Mouse (Mus musculus): ENCODE measurements around the gene Heatr4. TPM values are rescaled to one million over a fixed set of nuclear protein-coding genes. Genes with fewer than 3 reads are reported as not detected.

Heatr4 gene
- polyA plus RNA-seq, 1 experiment = not detected

DNA sequence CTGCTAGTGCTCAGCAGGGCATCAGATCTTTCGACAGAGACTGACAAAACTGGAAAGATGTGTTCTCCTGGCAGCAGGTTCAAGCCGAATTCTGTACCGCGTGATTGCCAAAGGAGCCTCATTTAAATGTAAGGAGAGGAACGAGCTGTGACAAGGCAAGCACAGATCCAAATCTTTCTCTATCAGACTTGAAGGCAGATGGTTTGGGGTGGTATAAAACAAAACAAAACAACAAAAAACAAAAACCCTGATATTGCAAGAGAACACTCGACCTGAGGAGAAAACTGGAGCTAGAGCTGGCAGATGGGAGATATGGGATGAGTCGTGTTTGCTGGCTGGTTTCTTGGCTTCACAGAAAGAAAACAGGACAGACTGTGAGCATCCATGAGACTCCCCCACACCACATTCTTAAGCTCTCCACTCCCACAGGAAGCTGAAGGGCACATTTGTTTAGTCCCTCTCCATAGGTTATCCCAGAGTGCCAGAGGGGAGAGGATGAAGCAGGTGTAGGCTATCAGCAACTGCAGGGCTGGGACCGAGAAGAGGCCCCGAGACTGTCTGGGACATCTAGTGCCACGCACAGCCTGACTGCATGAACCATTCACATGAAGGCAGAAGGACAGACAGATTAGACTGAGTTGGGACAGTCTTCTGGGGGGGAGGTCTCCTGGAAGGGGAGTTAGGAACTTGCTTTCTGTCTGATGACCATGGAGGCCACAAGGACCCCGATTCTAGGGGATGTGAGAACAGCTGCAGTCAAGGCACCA lies 13.9 kb upstream of the Heatr4 start:
- H3K4me3 ChIP-seq (replicated peaks) = no peak overlapping the region
- TF ChIP-seq GATA1 (IDR thresholded peaks at IDR 0.05; ENCODE audit: low read length) (no peak), TAL1 (IDR thresholded peaks at IDR 0.05; ENCODE audit: low read length) (no peak)
- H3K27me3 ChIP-seq (ENCODE audit: control insufficient read depth) = no peaks in the 10 kb centered on the region
- H3K9me3 ChIP-seq (ENCODE audit: control insufficient read depth, low read length) = peaks cover 8% of the 10 kb centered on the region; the same call in 1 of the 2 replicates
- H3K4me1 ChIP-seq (ENCODE audit: control insufficient read depth) = no peaks in the 10 kb centered on the region
- no peaks in the 10 kb centered on the region for H3K36me3 ChIP-seq (ENCODE audit: control insufficient read depth)

GRCm38 (mm10) chr12:83997221-83997620 lies 12.6 kb upstream of the Heatr4 start:
- Histone ChIP-seq H3K4me3 (replicated peaks) (no peak overlapping the region), H3K4me1 (ENCODE audit: control insufficient read depth) (no peaks in the 10 kb centered on the region), H3K36me3 (ENCODE audit: control insufficient read depth) (no peaks in the 10 kb centered on the region), H3K27me3 (ENCODE audit: control insufficient read depth) (no peaks in the 10 kb centered on the region), H3K9me3 (ENCODE audit: control insufficient read depth, low read length) (peaks cover 4% of the 10 kb centered on the region; the same call in 1 of the 2 replicates)
- TF ChIP-seq TAL1 (IDR thresholded peaks at IDR 0.05; ENCODE audit: low read length) (no peak), GATA1 (IDR thresholded peaks at IDR 0.05; ENCODE audit: low read length) (no peak)

GRCm38 (mm10) chr12:83989378-83989777 lies 4.7 kb upstream of the Heatr4 start:
- Histone ChIP-seq H3K9me3 (ENCODE audit: control insufficient read depth, low read length) (no peaks in the 10 kb centered on the region), H3K4me3 (replicated peaks) (no peak overlapping the region), H3K4me1 (ENCODE audit: control insufficient read depth) (peaks cover 17% of the 10 kb centered on the region), H3K36me3 (ENCODE audit: control insufficient read depth) (no peaks in the 10 kb centered on the region), H3K27me3 (ENCODE audit: control insufficient read depth) (peaks cover 2% of the 10 kb centered on the region; the same call in 1 of the 2 replicates)
- TF ChIP-seq GATA1 (IDR thresholded peaks at IDR 0.05; ENCODE audit: low read length) (no peak), TAL1 (IDR thresholded peaks at IDR 0.05; ENCODE audit: low read length) (no peak)

DNA sequence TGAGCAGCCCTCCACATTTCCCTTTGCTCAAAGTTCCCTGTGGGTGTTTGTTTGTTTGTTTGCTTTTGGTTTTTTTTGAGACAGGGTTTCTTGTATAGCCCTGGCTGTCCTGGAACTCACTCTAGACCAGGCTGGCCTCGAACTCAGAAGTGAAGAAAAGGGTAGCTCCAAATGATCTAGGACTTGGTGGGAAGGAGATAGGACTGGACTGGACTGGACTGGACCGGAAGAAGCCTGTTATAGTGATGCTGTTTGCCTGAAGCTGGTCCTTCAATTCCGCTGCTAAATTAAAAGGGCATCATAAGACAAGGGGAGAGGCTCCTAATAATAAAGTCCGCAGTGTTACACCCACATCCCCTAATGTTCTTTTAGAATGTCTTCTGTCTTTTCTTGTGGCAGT lies 3.8 kb upstream of the Heatr4 start:
- peak overlapping the region; percentile 68 for H3K4me3 ChIP-seq (replicated peaks)

GRCm38 (mm10) chr12:83987583-83988441 lies 3.2 kb upstream of the Heatr4 start, which contains the start of gene Acot2:
TSS of gene Acot2 (plus strand) at chr12:83987861.
- TF ChIP-seq GATA1 (IDR thresholded peaks at IDR 0.05; ENCODE audit: low read length) (no peak), TAL1 (IDR thresholded peaks at IDR 0.05; ENCODE audit: low read length) (no peak)

More for the DNA sequence above, 3.8 kb upstream of the Heatr4 start:
- H3K36me3 ChIP-seq (ENCODE audit: control insufficient read depth) = no peaks in the 10 kb centered on the region
- no peaks in the 10 kb centered on the region for H3K9me3 ChIP-seq (ENCODE audit: control insufficient read depth, low read length)
- no peak for TF ChIP-seq TAL1 (IDR thresholded peaks at IDR 0.05; ENCODE audit: low read length)
- no peak for TF ChIP-seq GATA1 (IDR thresholded peaks at IDR 0.05; ENCODE audit: low read length)
- H3K27me3 ChIP-seq (ENCODE audit: control insufficient read depth) = peaks cover 2% of the 10 kb centered on the region; the same call in 1 of the 2 replicates
- peaks cover 17% of the 10 kb centered on the region for H3K4me1 ChIP-seq (ENCODE audit: control insufficient read depth)

DNA sequence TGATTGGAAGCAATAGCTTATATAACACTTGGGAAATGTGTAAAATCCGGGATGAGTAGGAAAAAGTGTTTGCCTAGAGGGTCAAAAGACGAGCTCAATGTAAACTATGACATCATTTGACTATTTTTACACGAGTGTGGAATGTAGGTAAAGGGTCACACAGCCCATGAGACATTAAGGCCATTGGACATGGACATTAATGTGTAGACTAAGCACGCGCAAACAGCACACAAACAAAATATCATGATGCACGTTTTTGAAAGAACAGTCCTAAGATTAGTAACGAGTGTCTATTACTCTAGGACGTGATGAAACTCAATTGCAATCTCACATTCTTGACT lies 2.6 kb upstream of the Heatr4 start:
- H3K4me3 ChIP-seq (replicated peaks) = peak overlapping the region; percentile 68
- peaks cover 17% of the 10 kb centered on the region for H3K4me1 ChIP-seq (ENCODE audit: control insufficient read depth)
- no peaks in the 10 kb centered on the region for H3K9me3 ChIP-seq (ENCODE audit: control insufficient read depth, low read length)
- H3K36me3 ChIP-seq (ENCODE audit: control insufficient read depth) = no peaks in the 10 kb centered on the region
- peaks cover 2% of the 10 kb centered on the region; the same call in 1 of the 2 replicates for H3K27me3 ChIP-seq (ENCODE audit: control insufficient read depth)
- TF ChIP-seq TAL1 (IDR thresholded peaks at IDR 0.05; ENCODE audit: low read length) (no peak), GATA1 (IDR thresholded peaks at IDR 0.05; ENCODE audit: low read length) (no peak)

More at GRCm38 (mm10) chr12:83987583-83988441, 3.2 kb upstream of the Heatr4 start, which contains the start of gene Acot2:
- Histone ChIP-seq H3K27me3 (ENCODE audit: control insufficient read depth) (peaks cover 2% of the 10 kb centered on the region; the same call in 1 of the 2 replicates), H3K9me3 (ENCODE audit: control insufficient read depth, low read length) (no peaks in the 10 kb centered on the region), H3K4me3 (replicated peaks) (peak within 1 kb of the TSS; percentile 68), H3K36me3 (ENCODE audit: control insufficient read depth) (no peaks in the 10 kb centered on the region), H3K4me1 (ENCODE audit: control insufficient read depth) (peaks cover 17% of the 10 kb centered on the region)

DNA sequence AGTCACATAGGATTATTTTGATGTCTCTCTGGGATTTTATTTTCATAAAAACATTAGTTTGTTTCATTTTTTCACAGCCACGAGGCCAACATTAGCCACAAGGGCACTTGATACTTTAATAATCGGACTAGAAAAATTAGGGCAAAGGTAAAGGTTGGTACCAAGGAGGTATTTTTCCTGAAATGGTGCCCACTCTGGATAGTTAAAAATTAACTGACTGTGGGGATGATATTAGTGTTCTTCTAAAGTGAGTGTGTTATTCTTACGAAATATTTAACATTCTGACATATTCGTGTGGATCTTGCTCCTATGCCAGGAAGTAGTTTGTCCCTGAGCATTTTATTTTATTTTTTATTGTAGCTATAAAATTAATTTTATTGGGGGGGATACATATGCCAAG lies 3.0 kb downstream of the Heatr4 start:
- no peak for TF ChIP-seq TAL1 (IDR thresholded peaks at IDR 0.05; ENCODE audit: low read length)
- TF ChIP-seq GATA1 (IDR thresholded peaks at IDR 0.05; ENCODE audit: low read length) = no peak
- no peaks in the 10 kb centered on the region for H3K36me3 ChIP-seq (ENCODE audit: control insufficient read depth)
- no peaks in the 10 kb centered on the region for H3K4me1 ChIP-seq (ENCODE audit: control insufficient read depth)
- no peaks in the 10 kb centered on the region; the same call in 1 of the 2 replicates for H3K27me3 ChIP-seq (ENCODE audit: control insufficient read depth)
- no peaks in the 10 kb centered on the region for H3K9me3 ChIP-seq (ENCODE audit: control insufficient read depth, low read length)
- H3K4me3 ChIP-seq (replicated peaks) = no peak overlapping the region

- no peaks in the 10 kb centered on the region for H3K27me3 ChIP-seq (ENCODE audit: control insufficient read depth)
- peaks cover 4% of the 10 kb centered on the region for H3K9me3 ChIP-seq (ENCODE audit: control insufficient read depth, low read length)
- H3K4me3 ChIP-seq (replicated peaks) = no peak overlapping the region
- TF ChIP-seq TAL1 (IDR thresholded peaks at IDR 0.05; ENCODE audit: low read length) (no peak), GATA1 (IDR thresholded peaks at IDR 0.05; ENCODE audit: low read length) (no peak)
- no peaks in the 10 kb centered on the region for H3K4me1 ChIP-seq (ENCODE audit: control insufficient read depth)
- no peaks in the 10 kb centered on the region for H3K36me3 ChIP-seq (ENCODE audit: control insufficient read depth)
Observed at GRCm38 (mm10) chr12:83978862-83979261, 5.8 kb downstream of the Heatr4 start.

- TF ChIP-seq TAL1 (IDR thresholded peaks at IDR 0.05; ENCODE audit: low read length) (no peak), GATA1 (IDR thresholded peaks at IDR 0.05; ENCODE audit: low read length) (no peak)
- H3K9me3 ChIP-seq (ENCODE audit: control insufficient read depth, low read length) = peaks cover 4% of the 10 kb centered on the region
- H3K27me3 ChIP-seq (ENCODE audit: control insufficient read depth) = no peaks in the 10 kb centered on the region
Observed at GRCm38 (mm10) chr12:83972117-83972516, 12.5 kb downstream of the Heatr4 start.

More at GRCm38 (mm10) chr12:83972117-83972516, 12.5 kb downstream of the Heatr4 start:
- no peaks in the 10 kb centered on the region for H3K4me1 ChIP-seq (ENCODE audit: control insufficient read depth)
- H3K36me3 ChIP-seq (ENCODE audit: control insufficient read depth) = no peaks in the 10 kb centered on the region
- no peak overlapping the region for H3K4me3 ChIP-seq (replicated peaks)

Measured in erythroblast, embryonic 14.5 days (primary cell).